Mouse (Mus musculus) heart, embryonic 16.5 days (tissue): ENCODE data around the gene Gm20388. TPM values are rescaled to one million over a fixed set of nuclear protein-coding genes. Genes with fewer than 3 reads are reported as not detected.
A peak's percentile ranks its signal among the peaks of the same experiment; 100 is the strongest.

ENCODE experiments used
- ATAC-seq: fragments of 200-750 bp; cut with Nextera tagmentation; replicated peaks from 2 replicates; pipeline ENCODE4 v1.8.0; 2017; ENCODE audit warnings: moderate number of reproducible peaks; ENCODE audit not compliant: insufficient read depth, low FRiP score; ENCODE audit errors: extremely low read depth
- H3K27ac ChIP-seq: fragments of 300-500 bp; sonication (generic); 2 replicates; pipeline ENCODE4 v1.5.1; 2014; ENCODE audit warnings: mild to moderate bottlenecking, low read length, control low read depth, moderate library complexity
- H3K27me3 ChIP-seq: fragments of 300-500 bp; sonication (generic); 2 replicates; pipeline ENCODE4 v1.6.1; 2014; ENCODE audit warnings: low read length, mixed read lengths; ENCODE audit not compliant: control insufficient read depth, insufficient read depth
- H3K36me3 ChIP-seq: fragments of 300-500 bp; sonication (generic); 2 replicates; pipeline ENCODE4 v1.6.1; 2014; ENCODE audit not compliant: control insufficient read depth, insufficient read depth
- H3K4me1 ChIP-seq: fragments of 300-500 bp; sonication (generic); 2 replicates; pipeline ENCODE4 v1.6.1; 2014; ENCODE audit warnings: low read length, mixed read lengths; ENCODE audit not compliant: control insufficient read depth, insufficient read depth
- H3K4me2 ChIP-seq: fragments of 300-500 bp; sonication (generic); 2 replicates; pipeline ENCODE4 v1.6.1; 2014; ENCODE audit warnings: low read depth, mild to moderate bottlenecking, control low read depth, low read length
- H3K4me3 ChIP-seq: fragments of 300-500 bp; sonication (generic); 2 replicates; pipeline ENCODE4 v1.5.1; 2014; ENCODE audit warnings: mild to moderate bottlenecking, control low read depth, low read length
- H3K9ac ChIP-seq: fragments of 300-500 bp; sonication (generic); 2 replicates; pipeline ENCODE4 v1.6.1; 2014; ENCODE audit warnings: low read length, control low read depth
- H3K9me3 ChIP-seq: fragments of 300-500 bp; sonication (generic); replicated peaks from 2 replicates; pipeline ENCODE4 v1.6.1; 2016; ENCODE audit warnings: low read length; ENCODE audit not compliant: control insufficient read depth
- WGBS: fragments of 180-500 bp; shearing (Covaris S2); extraction: QIAGEN DNeasy Blood & Tissue Kit; methylation state at CpG from one replicate; pipeline ENCODE4 v1.1.7; 2014; 5-methylcytosine and 5-hydroxymethylcytosine counted together
- polyA plus RNA-seq: library from polyadenylated mRNA; unstranded; fragments of >200 nt; fragmentation: Nextera tagmentation; extraction: Ambion mirVana; gene quantifications from 2 replicates; pipeline ENCODE4 v1.2.1, GENCODE M21; 2015

The Gm20388 gene
- polyA plus RNA-seq, 1 experiment from 2014 or later = 4.5 TPM

DNA sequence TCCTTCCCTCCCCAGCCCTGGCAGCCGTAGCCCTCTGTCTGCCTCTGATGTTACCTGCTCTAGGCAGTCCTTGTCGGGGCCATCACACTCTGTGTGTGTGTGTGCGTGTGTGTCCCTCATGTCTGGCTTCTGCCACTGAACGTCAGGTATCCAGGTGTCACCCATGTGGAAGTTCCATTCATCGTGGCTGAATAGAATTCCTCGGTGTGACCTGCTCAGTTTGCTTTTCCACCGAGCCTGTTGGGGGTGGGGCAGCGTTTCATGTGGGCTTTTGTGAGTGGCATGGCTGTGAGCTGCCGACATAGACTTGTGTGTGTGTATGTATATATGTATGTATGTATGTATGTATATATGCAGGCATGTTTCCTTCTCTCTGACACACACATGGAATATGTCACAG is 375.2 kb downstream of the Gm20388 start:
- Histone ChIP-seq H3K9me3 (no peaks in the 10 kb centered on the region), H3K4me2 (0 out of 2 replicates have a peak overlapping the region, but pooled peaks have one; percentile 10), H3K4me3 (no peak overlapping the region), H3K9ac (no peak overlapping the region), H3K27me3 (no peaks in the 10 kb centered on the region; the same call in 1 of the 2 replicates), H3K27ac (peak overlapping the region; percentile 69), H3K36me3 (no peaks in the 10 kb centered on the region), H3K4me1 (peaks cover 67% of the 10 kb centered on the region)
- no peak for ATAC-seq
- WGBS = 80% methylated on average over 9 of the region's 9 CpGs

DNA sequence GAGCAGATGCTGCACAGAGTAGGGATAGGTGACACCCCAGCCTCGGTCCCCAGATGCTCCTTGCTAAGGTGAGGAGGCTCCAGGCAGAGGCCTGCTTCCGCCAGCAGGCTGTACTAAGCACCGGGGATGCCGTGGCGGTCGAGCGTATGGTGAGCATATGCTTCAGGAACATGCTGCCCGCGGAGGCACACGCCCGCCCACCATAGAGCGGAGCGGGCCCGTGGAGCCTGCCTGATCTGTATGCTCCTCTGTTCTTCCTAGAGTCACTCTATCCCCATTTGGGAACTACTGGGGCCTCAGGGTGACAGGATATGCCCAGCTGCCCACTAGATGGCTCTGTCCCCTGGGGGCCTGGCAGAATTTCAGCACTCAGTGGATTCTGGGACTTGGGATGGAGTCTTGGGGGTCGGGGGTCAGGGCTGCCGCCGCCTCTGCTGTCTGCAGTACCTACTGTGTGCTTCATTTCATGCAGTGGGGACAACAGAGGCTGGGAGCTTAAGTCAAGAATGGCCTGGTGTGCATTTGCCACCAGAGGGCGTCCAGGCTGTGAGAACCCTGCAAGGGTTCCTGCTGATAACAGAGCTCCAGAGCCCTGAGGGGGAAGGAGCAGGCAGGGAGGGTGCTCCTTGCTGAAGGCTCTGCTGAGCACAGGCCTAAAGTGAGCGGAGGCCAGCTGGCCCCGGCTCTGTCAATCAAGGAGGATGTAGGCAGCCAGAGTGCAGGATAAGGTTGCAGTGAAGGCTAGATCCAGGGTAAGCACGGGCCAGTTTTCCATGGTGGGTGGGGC is 377.7 kb downstream of the Gm20388 start:
- 46% methylated on average over 21 of the region's 21 CpGs for WGBS
- Histone ChIP-seq H3K27ac (peak overlapping the region; percentile 90), H3K27me3 (no peaks in the 10 kb centered on the region), H3K4me1 (peaks cover 67% of the 10 kb centered on the region), H3K9me3 (no peaks in the 10 kb centered on the region), H3K4me3 (no peak overlapping the region), H3K36me3 (no peaks in the 10 kb centered on the region), H3K4me2 (no peak overlapping the region), H3K9ac (no peak overlapping the region; the same call in 1 of the 2 replicates)
- no peak for ATAC-seq

DNA sequence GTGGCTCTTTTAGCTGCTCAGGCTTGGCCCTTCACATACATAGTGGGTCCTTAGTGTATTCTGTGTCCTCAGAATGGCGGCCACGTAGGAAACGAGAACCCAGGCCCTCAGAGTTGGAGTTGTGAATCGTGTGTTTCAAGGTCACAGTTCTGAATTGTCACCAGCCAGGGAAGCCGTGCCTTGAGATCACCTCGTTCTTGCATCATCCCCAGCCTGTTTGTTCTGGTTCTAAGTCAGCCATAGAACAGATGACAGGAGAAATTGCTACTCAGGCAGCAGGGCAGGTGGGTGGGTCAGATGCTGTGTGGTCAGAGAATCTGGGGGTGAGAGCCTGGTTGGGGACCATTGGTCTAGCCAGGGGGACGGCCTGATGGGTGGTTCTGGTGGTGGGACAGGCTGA is 378.6 kb downstream of the Gm20388 start:
- H3K9ac ChIP-seq = peak overlapping the region; percentile 44
- peak overlapping the region; percentile 90 for H3K27ac ChIP-seq
- H3K27me3 ChIP-seq = no peaks in the 10 kb centered on the region
- ATAC-seq = no peak
- H3K9me3 ChIP-seq = no peaks in the 10 kb centered on the region
- H3K4me3 ChIP-seq = no peak overlapping the region
- H3K36me3 ChIP-seq = no peaks in the 10 kb centered on the region
- 67% methylated on average over 7 of the region's 7 CpGs for WGBS
- H3K4me2 ChIP-seq = no peak overlapping the region
- H3K4me1 ChIP-seq = peaks cover 73% of the 10 kb centered on the region

DNA sequence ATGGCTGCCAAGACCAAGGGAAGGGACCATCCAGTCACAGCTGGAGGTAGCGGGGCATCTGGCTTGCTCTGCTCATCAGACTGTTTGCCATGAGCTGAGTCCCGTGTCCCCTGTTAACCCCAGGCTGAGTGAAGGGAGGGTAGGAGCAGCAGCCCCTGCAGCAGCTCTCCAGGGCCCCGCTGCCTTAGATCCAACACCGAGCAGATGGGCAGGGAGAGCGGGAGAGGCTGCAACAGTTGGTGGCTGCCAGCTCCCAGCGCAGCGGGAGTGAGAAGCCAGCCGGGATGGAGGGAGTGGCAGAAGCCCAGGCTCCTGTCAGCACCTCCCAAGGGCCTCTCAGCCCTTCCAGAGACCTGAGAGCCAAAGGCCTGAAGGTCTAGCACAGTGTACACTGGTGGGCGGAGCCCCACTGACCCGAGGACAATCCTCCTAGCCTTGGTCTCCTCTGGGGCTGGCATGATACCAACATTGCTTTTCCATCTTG is 379.1 kb downstream of the Gm20388 start:
- peak overlapping the region; percentile 44 for H3K9ac ChIP-seq
- no peak overlapping the region for H3K4me2 ChIP-seq
- H3K27me3 ChIP-seq = no peaks in the 10 kb centered on the region
- 19% methylated on average over 10 of the region's 10 CpGs for WGBS
- H3K4me1 ChIP-seq = peaks cover 73% of the 10 kb centered on the region
- H3K27ac ChIP-seq = peak overlapping the region; percentile 90
- ATAC-seq = peak; percentile 71
- no peaks in the 10 kb centered on the region for H3K9me3 ChIP-seq
- H3K4me3 ChIP-seq = no peak overlapping the region
- H3K36me3 ChIP-seq = no peaks in the 10 kb centered on the region

DNA sequence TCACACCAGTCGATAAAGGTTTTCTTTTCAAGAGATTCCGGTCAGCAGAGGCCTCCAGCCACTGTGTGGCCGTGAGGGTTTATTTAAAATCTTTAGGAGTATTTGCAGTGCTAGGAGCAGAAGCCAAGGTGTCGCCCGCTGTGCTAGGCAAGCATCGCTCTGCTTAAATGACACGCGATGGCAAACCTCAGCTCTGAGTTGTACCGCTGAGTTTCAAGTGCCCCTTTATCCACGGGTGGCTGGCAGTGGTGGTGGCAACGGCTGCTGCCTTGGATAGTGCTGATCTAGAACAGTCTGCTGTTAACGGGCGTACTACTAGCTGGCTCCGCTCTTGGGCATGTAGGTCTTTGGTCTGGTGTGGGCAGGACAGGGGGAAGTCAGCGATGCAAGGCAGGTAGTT is 380.0 kb downstream of the Gm20388 start:
- peaks cover 73% of the 10 kb centered on the region for H3K4me1 ChIP-seq
- H3K4me3 ChIP-seq = no peak overlapping the region
- peak overlapping the region; percentile 3; the same call in 1 of the 2 replicates for H3K27ac ChIP-seq
- 59% methylated on average over 15 of the region's 15 CpGs for WGBS
- H3K36me3 ChIP-seq = no peaks in the 10 kb centered on the region
- no peaks in the 10 kb centered on the region for H3K27me3 ChIP-seq
- H3K4me2 ChIP-seq = no peak overlapping the region
- ATAC-seq = no peak
- peak overlapping the region; percentile 24; the same call in 1 of the 2 replicates for H3K9ac ChIP-seq
- no peaks in the 10 kb centered on the region for H3K9me3 ChIP-seq

DNA sequence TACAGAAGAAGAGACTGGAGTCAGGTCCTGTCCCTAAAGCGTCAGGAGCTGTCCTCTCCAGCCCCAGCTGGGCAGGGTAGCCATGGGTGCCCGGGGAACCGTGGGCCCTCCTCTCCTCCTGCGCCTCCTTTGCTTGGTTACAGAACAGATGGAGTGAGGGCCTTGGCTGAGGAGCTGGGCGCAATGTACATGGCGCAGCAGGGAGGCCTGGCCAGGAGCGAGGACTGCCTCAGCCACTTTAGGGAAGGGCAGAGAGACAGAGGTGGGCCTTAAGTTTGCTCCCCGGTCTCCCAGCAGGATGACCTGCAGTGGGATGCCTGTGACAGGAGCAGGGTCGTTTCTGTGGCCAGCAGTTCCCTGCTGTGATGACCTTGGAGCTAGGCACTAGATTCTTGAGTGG is 381.0 kb downstream of the Gm20388 start:
- Histone ChIP-seq H3K4me3 (no peak overlapping the region), H3K9me3 (no peaks in the 10 kb centered on the region), H3K9ac (no peak overlapping the region), H3K27me3 (no peaks in the 10 kb centered on the region), H3K4me2 (no peak overlapping the region), H3K27ac (no peak overlapping the region), H3K36me3 (no peaks in the 10 kb centered on the region), H3K4me1 (peaks cover 70% of the 10 kb centered on the region)
- 87% methylated on average over 9 of the region's 9 CpGs for WGBS
- no peak for ATAC-seq

DNA sequence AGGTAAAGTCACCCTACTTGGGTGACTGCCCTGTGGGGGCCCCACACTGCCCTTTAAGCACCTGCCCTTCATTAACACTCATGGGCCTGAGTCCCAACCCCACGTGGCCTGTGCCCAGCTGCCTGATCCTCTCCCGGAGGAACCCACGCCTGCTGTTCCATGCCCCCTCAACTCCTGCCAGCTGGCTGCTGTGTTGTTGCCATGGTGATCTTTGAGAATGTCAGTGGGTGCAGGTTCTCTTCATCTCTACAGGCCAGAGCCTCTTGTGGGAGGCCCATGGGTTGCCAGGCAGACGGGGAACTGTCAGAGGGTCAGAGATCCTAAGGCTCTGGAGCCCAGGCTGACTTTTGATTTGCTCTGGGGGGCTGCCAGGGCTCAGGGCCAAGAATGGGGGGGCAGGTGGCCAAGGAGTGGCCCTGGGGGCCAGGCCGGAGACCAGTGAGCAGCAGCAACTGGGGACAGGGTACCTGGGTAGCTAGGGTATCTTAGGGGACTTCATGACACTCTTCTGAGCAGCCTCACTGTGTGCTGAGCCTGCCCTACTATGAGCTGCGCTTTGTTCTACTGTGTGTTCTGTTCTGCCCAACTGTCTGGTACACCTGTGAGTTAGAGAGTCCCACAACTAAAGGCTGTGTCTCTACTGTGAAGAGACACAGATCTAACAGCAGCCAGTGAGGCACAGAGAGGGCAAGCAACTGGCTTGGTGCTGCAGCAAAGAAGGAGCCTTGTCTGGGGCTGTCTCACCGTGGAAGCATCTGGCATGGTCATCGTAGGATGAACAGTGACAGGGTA is 381.9 kb downstream of the Gm20388 start:
- H3K27ac ChIP-seq = peak overlapping the region; percentile 19; the same call in 1 of the 2 replicates
- no peaks in the 10 kb centered on the region for H3K36me3 ChIP-seq
- H3K4me2 ChIP-seq = no peak overlapping the region
- H3K4me3 ChIP-seq = no peak overlapping the region
- ATAC-seq = no peak
- H3K4me1 ChIP-seq = peaks cover 70% of the 10 kb centered on the region
- H3K27me3 ChIP-seq = no peaks in the 10 kb centered on the region
- 49% methylated on average over 8 of the region's 8 CpGs for WGBS
- H3K9ac ChIP-seq = no peak overlapping the region; the same call in 1 of the 2 replicates
- no peaks in the 10 kb centered on the region for H3K9me3 ChIP-seq

DNA sequence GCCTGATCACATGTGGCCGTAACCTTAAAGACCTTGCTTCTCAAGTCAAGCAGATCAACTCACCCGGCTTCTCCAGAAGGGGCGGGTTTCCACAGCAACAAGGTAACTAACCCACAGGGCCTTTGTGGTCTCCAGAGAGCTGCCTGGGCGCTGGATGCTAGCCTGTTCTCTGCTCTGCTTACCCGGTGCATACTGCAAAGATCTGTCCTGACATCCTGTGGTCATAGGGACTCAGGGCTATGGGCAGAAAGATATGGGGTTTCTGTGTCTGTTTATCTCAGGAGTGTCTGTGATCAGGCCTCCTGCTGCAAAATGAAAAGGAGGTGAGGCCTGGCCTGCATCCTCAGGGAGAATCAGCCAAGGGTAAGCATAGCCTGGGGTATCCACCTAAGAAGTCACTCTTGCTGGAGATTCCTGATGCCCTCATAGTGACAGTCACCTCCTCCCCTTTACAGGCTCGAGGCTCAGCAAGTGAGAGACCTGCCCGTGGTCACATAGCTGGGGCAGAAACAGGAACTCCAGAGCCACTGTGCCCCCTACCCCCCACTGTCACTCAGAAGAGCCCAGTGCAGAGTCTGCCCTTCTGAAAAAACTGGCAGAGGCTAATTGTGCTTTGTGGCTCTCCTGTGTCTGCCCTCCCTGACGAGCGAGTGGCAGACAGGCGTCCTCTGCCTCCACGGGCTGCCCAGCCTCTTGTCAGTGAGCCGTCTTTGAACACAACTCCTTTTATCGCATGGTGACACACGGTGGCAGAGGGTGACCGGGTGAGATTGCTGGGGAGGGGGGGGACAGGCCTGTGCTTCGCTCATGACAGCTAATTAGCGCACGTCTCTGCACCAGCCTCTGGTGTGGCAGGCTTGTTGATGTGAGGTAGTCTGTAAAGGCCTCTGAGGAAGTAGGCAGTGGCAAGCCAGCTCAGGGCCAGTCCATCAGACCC is 383.0 kb downstream of the Gm20388 start:
- no peaks in the 10 kb centered on the region for H3K36me3 ChIP-seq
- no peak overlapping the region for H3K4me3 ChIP-seq
- H3K4me2 ChIP-seq = no peak overlapping the region; the same call in 1 of the 2 replicates
- 0 out of 2 replicates have a peak, but pooled peaks have one; percentile 15 for ATAC-seq
- peak overlapping the region; percentile 38 for H3K27ac ChIP-seq
- WGBS = 41% methylated on average over 18 of the region's 18 CpGs
- H3K4me1 ChIP-seq = peaks cover 59% of the 10 kb centered on the region
- H3K27me3 ChIP-seq = no peaks in the 10 kb centered on the region
- H3K9me3 ChIP-seq = no peaks in the 10 kb centered on the region
- peak overlapping the region; percentile 34 for H3K9ac ChIP-seq
